Mouse (Mus musculus): ENCODE measurements around the gene Mrpl48.

The Mrpl48 gene

GRCm38 (mm10) chr7:100608130-100608741, at the start of gene Mrpl48:
TSS of gene Mrpl48 (minus strand) at chr7:100608301.
- CTCF ChIA-PET, result no interaction called here

GRCm38 (mm10) chr7:100656739-100657138, 48.6 kb upstream of the Mrpl48 start:
- CTCF ChIA-PET, result no interaction called here

- CTCF ChIA-PET, result no interaction called here
Measured at GRCm38 (mm10) chr7:100654441-100654840, 46.3 kb upstream of the Mrpl48 start.

GRCm38 (mm10) chr7:100653480-100654266, 45.6 kb upstream of the Mrpl48 start:
- CTCF ChIA-PET, result no interaction called here

- CTCF ChIA-PET, result no interaction called here
Measured at GRCm38 (mm10) chr7:100651011-100651410, 42.9 kb upstream of the Mrpl48 start.

GRCm38 (mm10) chr7:100650421-100650820, 42.3 kb upstream of the Mrpl48 start:
- CTCF ChIA-PET, result no interaction called here

GRCm38 (mm10) chr7:100649826-100650225, 41.7 kb upstream of the Mrpl48 start:
- CTCF ChIA-PET, result no interaction called here

- CTCF ChIA-PET, result no interaction called here
Measured at GRCm38 (mm10) chr7:100649095-100649494, 41.0 kb upstream of the Mrpl48 start.

GRCm38 (mm10) chr7:100645147-100645546, 37.0 kb upstream of the Mrpl48 start:
- CTCF ChIA-PET, result interaction anchor here (1.3 kb wide), 1 partner anchor 20 kb away, joined by 3 read pairs; no protein-coding TSS in a partner anchor

- CTCF ChIA-PET, result no interaction called here
Measured at GRCm38 (mm10) chr7:100642413-100642812, 34.3 kb upstream of the Mrpl48 start.

GRCm38 (mm10) chr7:100637657-100638056, 29.6 kb upstream of the Mrpl48 start:
- CTCF ChIA-PET, result interaction anchor here (0.5 to 0.6 kb wide), 3 partner anchors 21 to 1197 kb away, joined by 4 to 5 read pairs (median 4); no protein-coding TSS in a partner anchor

GRCm38 (mm10) chr7:100624538-100624937, 16.4 kb upstream of the Mrpl48 start:
- CTCF ChIA-PET, result no interaction called here

GRCm38 (mm10) chr7:100622277-100622676, 14.2 kb upstream of the Mrpl48 start:
- CTCF ChIA-PET, result interaction anchor here (0.6 kb wide), 1 partner anchor 137 kb away, joined by 7 read pairs; no protein-coding TSS in a partner anchor

- CTCF ChIA-PET, result interaction anchor here (0.5 kb wide), 1 partner anchor 22 kb away, joined by 4 read pairs; no protein-coding TSS in a partner anchor
Measured at GRCm38 (mm10) chr7:100616121-100616857, 8.2 kb upstream of the Mrpl48 start.

GRCm38 (mm10) chr7:100608910-100609309, 809 bp upstream of the Mrpl48 start:
- CTCF ChIA-PET, result no interaction called here

- CTCF ChIA-PET, result no interaction called here
Measured at GRCm38 (mm10) chr7:100607214-100608129, 629 bp downstream of the Mrpl48 start, which contains the start of gene Rab6a. TSS of gene Rab6a (plus strand) at chr7:100607410.

GRCm38 (mm10) chr7:100600211-100600610, 7.9 kb downstream of the Mrpl48 start:
- CTCF ChIA-PET, result no interaction called here

GRCm38 (mm10) chr7:100593349-100593748, 14.8 kb downstream of the Mrpl48 start:
- CTCF ChIA-PET, result no interaction called here

GRCm38 (mm10) chr7:100591522-100591852, 16.6 kb downstream of the Mrpl48 start:
- CTCF ChIA-PET, result interaction anchor here (0.7 kb wide), 1 partner anchor 1227 kb away, joined by 3 read pairs; no protein-coding TSS in a partner anchor

GRCm38 (mm10) chr7:100590845-100591521, 17.1 kb downstream of the Mrpl48 start:
- CTCF ChIA-PET, result interaction anchor here (0.7 kb wide), 1 partner anchor 1226 kb away, joined by 3 read pairs; no protein-coding TSS in a partner anchor

GRCm38 (mm10) chr7:100590504-100590844, 17.6 kb downstream of the Mrpl48 start:
- CTCF ChIA-PET, result no interaction called here
